Mouse (Mus musculus): ENCODE data around the gene 2610001J05Rik. TPM values are rescaled to one million over a fixed set of nuclear protein-coding genes. Genes with fewer than 3 reads are reported as not detected.

2610001J05Rik gene
- total and polyA plus RNA-seq, 3 experiments, result 4.4 to 50.1 (median 32.6) TPM

DNA sequence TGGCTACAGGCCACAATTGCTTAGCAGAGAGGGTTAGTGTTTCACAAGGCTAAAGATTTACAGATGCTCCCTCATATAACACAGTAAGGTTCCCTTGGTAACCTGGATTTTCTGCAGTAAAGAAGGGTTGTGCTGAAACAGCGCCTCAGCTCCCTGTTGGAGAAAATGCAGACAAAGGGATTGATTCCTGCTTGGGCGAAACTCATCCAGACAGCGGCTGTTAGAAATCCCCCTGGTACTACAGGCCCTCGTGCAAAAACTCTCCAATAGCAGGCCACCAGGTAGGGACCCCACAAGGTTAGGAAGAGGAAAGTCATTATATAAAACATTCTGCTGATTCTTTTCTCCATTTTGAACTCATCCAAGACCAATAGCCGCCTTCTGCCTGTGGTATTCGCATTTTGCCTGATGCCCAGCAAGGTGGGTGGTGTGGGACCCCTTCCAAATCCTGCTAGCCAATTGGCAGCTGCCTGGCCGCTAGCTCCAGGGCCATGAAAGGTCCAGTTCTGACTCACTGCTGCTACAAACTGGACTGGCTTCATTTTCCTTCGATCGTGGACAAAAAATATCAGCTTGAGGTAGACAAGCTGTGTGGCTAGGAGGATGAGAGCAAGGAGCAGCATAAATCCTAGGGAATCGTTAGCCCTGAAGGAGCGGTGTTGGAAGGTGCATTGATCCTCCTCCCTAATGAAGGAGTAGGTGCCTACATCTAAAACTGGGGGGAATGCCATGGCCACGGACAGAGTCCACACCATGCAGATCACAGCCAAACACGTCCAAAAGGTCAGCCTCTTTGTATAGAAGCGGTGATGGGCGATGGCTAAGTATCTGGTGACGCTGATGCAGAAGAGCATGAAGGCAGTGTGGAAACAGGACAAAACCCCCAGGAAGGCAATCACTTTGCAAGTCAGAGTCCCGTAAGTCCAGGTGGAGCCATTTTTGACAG lies 35.3 kb downstream of the 2610001J05Rik start:
- no peak for DNase-seq

- DNase-seq, result no peak
Measured at GRCm38 (mm10) chr6:13832770-13833169, 38.5 kb downstream of the 2610001J05Rik start.

GRCm38 (mm10) chr6:13828877-13829276 lies 42.4 kb downstream of the 2610001J05Rik start:
- no peak for DNase-seq

Other genes with a start within 250 kb of the 2610001J05Rik start
- 10 to 100 TPM; 11.2 to 13.8 TPM for gene Bmt2, start 193.6 kb downstream of the 2610001J05Rik start, total RNA-seq (2021)
- 0.48 and 0.62 TPM in 2 replicates for gene Bmt2, start 193.6 kb downstream of the 2610001J05Rik start, polyA plus RNA-seq (2012; rRNA removed)
- 1 to 10 TPM in 1 of 2 experiments, under 1 TPM in 1; 0.75 to 1.2 TPM for gene Gpr85, start 31.6 kb downstream of the 2610001J05Rik start, total RNA-seq (2021)
- gene Gpr85, start 31.6 kb downstream of the 2610001J05Rik start, polyA plus RNA-seq (2012; rRNA removed), result 0.07 and 0.67 TPM in 2 replicates

All from adrenal gland, adult 2 months (tissue).